Mouse (Mus musculus): Measurements from ENCODE around the gene Elane. TPM values are rescaled to one million over a fixed set of nuclear protein-coding genes. Genes with fewer than 3 reads are reported as not detected.

Elane gene
- total RNA-seq, 4 experiments from 2014 or later, result not detected

- no peak for DNase-seq (ENCODE audit: low spot score in 2 of 2)
These were observed 28.2 kb upstream of the Elane start for GRCm38 (mm10) chr10:79857894-79858293.

GRCm38 (mm10) chr10:79858416-79859074 is 27.5 kb upstream of the Elane start:
- peak; percentile 69 to 73 for DNase-seq (ENCODE audit: low spot score in 2 of 2)

- DNase-seq (ENCODE audit: low spot score in 2 of 2), result no peak
These were observed 26.9 kb upstream of the Elane start for GRCm38 (mm10) chr10:79859116-79859515.

DNA sequence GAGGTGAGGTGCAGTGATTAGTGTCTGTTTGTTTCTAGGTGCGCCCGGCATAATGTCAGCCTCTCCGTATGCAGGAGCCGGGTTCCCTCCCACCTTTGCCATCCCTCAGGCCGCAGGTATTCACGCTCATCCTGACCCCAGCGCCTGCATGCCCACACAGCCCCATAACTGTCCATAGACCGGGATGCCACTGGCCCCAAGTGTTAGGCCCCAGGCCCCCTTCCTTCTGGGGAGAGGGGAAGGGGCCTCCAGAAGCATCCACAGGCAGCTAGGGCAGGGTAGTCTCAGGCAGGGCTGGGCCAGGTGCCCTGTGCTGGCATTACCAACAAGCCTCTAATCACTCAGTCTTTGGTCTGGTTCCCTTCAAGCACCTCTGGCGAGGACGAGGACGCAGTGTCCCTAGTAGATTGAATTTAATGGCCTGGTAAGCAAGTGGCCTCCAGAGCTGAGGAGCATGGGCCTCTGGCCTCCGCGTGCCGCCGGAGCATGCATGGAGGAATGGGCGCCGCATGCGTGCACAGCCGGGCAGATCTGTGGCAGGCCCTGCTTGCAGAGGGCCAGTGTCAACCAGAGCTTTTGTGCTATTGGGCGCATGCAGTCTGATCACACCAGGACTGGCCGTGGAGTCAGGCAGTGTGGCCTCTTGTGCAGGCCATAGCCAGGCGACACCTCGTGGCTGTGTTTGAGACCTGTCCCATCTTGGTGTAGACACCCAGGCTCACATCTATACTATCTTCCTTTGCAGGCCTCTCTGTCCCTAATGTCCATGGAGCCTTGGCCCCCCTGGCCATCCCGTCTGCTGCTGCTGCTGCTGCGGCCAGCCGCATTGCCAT is 25.8 kb upstream of the Elane start:
- DNase-seq (ENCODE audit: low spot score in 2 of 2), result no peak

DNA sequence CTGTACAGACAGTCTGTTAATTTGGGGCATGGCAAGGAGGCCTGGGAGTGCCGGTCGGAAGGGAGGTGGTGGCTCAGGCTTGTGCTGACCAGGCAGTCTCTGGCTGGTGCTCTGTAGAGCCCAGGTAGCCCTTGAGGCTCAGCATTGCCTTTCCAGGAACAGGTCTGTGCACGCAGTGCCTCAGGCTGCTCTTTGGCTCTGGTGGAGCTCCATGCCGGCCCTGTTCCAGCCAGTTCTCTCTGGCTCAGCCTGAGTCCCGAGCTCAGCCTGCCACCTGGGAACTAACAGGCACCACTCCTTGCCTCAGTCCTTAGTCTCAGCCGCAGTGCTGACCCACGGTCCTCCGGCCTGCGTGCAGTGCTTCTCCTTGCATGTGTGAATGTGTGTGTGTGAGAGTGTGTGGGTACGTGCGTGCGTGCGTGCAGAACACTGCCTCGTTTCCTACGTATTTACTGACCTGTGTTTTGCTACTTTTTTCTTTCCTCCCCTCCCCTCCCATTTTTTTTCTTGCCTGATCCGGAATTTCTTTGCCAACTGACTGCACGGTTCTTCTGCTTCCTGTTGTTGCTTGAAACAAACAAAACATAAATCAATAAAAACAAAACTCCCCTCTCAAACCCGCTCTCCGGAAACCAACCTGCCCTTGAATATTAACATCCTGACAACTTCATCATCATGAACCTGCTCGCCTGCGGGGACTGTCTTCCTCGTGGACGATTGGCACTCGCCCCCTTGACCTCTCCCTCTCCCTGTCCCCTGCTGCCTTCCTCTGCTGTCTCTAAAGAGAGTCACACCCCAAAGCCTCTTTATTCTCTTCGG is 24.6 kb upstream of the Elane start:
- DNase-seq (ENCODE audit: low spot score in 2 of 2), result no peak

GRCm38 (mm10) chr10:79862049-79862788 is 23.8 kb upstream of the Elane start:
- DNase-seq (ENCODE audit: low spot score in 2 of 2), result no peak

DNA sequence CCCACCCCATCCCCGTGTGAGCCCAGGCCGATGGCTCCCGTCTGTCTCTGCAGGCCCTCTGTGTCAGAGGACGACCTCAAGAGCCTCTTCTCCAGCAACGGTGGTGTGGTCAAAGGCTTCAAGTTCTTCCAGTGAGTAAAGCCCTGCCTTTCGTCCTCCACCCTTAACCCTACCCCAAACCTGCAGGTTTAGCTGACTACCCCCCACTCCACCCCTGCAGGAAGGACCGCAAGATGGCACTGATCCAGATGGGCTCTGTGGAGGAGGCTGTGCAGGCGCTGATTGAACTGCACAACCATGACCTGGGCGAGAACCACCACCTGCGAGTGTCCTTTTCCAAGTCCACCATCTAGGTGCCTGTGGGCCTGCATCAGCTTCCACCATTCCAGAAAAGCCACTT is 23.1 kb upstream of the Elane start:
- no peak for DNase-seq (ENCODE audit: low spot score in 2 of 2)

GRCm38 (mm10) chr10:79864351-79865188 is 21.5 kb upstream of the Elane start:
- no peak for DNase-seq (ENCODE audit: low spot score in 2 of 2)

- DNase-seq (ENCODE audit: low spot score in 2 of 2), result no peak
These were observed 20.9 kb upstream of the Elane start for GRCm38 (mm10) chr10:79865189-79865601.

DNA sequence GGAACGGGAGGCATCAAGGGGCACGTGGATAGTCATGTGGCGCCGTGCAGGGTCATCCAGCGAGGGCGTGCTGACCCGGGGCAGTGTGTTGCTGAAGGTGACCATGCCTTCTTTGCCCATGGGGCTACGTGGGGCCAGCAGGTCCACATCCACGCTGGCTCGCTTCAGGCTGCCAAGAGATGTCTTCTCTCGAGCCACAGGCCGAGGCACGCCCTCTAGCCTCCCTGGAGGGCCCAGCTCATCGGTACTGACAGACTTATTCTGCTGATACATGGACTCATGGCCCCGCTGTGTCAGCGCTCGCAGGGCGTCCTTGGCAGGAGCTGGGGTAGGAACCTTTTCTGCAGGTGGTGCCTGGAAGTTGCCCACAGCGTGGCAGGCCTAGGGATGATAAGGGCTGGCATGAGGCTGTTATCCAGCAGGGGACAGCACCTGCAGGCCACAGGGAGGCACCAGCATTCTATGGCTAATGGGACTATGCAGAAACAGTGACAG is 20.2 kb upstream of the Elane start:
- no peak for DNase-seq (ENCODE audit: low spot score in 2 of 2)

GRCm38 (mm10) chr10:79866601-79867000 is 19.4 kb upstream of the Elane start:
- no peak for DNase-seq (ENCODE audit: low spot score in 2 of 2)

DNA sequence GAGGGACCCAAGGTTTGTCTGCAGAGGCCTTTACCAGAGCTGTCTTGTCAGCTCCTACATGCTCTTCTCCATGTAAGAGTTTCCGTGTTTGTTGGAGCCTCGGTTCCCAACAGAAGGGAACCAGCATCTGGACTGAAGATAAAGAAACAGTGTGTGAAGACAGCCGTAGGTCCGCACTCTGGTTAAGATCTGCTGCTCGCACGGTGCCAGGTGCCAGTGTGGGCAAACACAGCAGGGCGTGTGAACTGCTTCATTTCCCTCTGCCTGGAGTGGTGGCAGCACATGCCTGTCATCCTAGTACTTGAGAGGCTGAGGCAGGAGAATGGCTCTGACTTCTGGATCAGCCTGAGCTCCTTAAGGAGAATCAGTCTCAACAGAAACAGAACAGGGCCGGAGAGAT is 14.2 kb upstream of the Elane start:
- peak in 1 of 2 experiments; percentile 21 for DNase-seq (ENCODE audit: low spot score in 2 of 2)

DNA sequence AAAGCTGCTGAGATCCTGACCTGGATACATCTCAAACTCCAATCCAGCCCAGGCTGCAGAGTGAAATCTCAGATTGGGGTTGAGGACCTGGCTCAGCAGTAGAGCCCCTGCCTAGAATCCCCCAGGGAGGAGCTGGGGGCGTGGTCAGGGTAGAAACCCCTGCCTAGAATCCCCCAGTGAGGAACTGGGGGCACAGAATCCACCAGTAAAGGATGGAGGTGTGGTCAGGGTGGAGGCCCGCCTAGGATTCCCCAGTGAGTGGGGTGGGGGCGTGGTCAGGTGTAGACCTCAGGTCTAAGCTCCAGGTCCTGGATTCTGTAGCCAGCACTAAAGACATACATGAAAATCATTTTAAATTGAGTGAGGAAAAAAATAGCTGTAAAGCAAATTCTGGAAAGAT is 13.2 kb upstream of the Elane start:
- DNase-seq (ENCODE audit: low spot score in 2 of 2), result no peak

DNA sequence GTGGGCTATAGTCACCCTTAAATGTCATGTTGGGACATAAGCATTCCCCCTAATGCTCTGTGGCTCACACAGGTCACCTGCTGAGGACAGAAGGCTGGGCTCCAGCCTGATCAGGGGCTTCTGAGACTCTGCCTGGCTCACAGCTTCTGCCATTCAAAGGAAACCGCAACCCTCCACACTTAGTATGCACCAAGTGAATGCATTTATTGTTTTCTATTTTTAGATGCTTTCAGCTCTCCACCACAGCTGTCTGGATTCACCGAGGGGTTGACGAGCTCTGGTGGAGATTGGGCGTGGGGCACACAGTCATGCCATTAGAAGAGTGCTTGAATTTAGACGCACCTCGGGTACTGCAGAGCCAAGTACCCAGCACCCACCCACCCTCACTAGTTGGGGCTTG is 12.7 kb upstream of the Elane start:
- no peak for DNase-seq (ENCODE audit: low spot score in 2 of 2)

GRCm38 (mm10) chr10:79873715-79874289 is 12.2 kb upstream of the Elane start:
- DNase-seq (ENCODE audit: low spot score in 2 of 2), result no peak

GRCm38 (mm10) chr10:79874290-79874862 is 11.7 kb upstream of the Elane start, which contains the start of the genes Prtn3 and Plppr3:
Gene Prtn3 (plus strand): TSS chr10:79874476.
Gene Plppr3 (minus strand): TSS chr10:79874634.
- peak in 1 of 2 experiments; percentile 21 for DNase-seq (ENCODE audit: low spot score in 2 of 2)

GRCm38 (mm10) chr10:79877174-79877573 is 8.9 kb upstream of the Elane start:
- DNase-seq (ENCODE audit: low spot score in 2 of 2), result no peak

DNA sequence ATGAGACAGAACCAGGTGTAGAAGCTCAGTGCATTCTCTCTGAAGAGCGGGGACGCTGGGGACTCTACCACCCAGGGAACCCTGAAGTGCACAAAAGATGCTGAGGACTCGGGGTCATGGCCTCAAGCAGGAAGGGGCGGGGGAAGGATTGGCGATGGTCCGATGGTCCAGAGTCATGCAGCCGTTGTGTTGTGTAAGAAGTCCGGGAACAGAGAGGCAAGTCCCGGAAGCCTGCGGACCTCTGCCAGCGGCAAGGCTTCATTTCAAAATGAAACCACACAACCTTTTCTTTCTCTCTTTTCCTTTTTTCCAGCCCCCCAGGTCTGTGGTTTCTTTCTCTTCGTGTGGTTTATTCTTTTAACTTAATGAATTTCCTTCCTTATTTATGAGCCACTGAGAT is 8.3 kb upstream of the Elane start:
- DNase-seq (ENCODE audit: low spot score in 2 of 2), result no peak

DNA sequence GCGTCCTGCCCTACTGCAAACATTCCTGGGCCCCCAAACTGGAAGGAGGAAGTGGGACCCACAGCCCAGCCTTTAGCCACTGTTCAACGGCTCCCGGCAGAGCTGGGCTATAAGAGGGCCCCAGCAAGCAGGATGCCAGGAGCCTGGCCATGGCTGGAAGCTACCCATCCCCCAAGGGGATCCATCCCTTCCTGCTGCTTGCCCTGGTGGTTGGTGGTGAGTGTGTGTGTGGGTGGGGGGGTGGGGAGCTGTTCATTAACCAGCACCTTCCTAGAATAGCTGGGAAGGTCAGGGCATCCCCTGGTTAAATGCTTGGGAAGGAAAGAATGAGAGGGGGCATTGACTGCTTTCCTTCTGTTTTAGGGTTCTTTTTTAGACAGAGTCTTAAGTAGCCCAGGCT is 6.5 kb upstream of the Elane start:
- DNase-seq (ENCODE audit: low spot score in 2 of 2), result no peak

Measured in layer of hippocampus, adult 8-10 months (tissue).